Mouse (Mus musculus) ES-Bruce4 (cell line): Measurements from ENCODE around the gene Lamtor2. TPM values are rescaled to one million over a fixed set of nuclear protein-coding genes. Genes with fewer than 3 reads are reported as not detected.

ENCODE experiments used
- H3K27ac ChIP-seq: 2 replicates; pipeline ENCODE4 v1.5.1; 2012; ENCODE audit warnings: low read length, inconsistent platforms; ENCODE audit not compliant: insufficient read depth
- H3K27me3 ChIP-seq: 2 replicates; pipeline ENCODE4 v1.6.1; 2012; ENCODE audit warnings: mild to moderate bottlenecking, low read length, inconsistent platforms; ENCODE audit not compliant: control insufficient read depth, poor library complexity, insufficient read depth, severe bottlenecking
- H3K36me3 ChIP-seq: 2 replicates; pipeline ENCODE4 v1.6.1; 2012; ENCODE audit warnings: inconsistent platforms, mild to moderate bottlenecking, low read length, moderate library complexity; ENCODE audit not compliant: control insufficient read depth, poor library complexity, insufficient read depth, severe bottlenecking
- H3K4me1 ChIP-seq: one replicate; pipeline ENCODE4 v1.8.1; 2011; ENCODE audit warnings: low read length; ENCODE audit not compliant: control insufficient read depth, insufficient read depth
- H3K4me3 ChIP-seq: 2 replicates; pipeline ENCODE4 v1.5.1; 2011; ENCODE audit warnings: low read depth, mild to moderate bottlenecking, low read length
- H3K9ac ChIP-seq: 2 replicates; pipeline ENCODE4 v1.6.1; 2012; ENCODE audit warnings: low read depth, mild to moderate bottlenecking, inconsistent platforms; ENCODE audit not compliant: poor library complexity, severe bottlenecking
- H3K9me3 ChIP-seq: replicated peaks from 2 replicates; pipeline ENCODE4 v1.6.1; 2012; ENCODE audit warnings: mild to moderate bottlenecking, low read length, inconsistent platforms; ENCODE audit not compliant: control insufficient read depth, poor library complexity, insufficient read depth, severe bottlenecking
- CTCF ChIP-seq: IDR thresholded peaks from one replicate; pipeline ENCODE4 v1.8.1; 2011; ENCODE audit warnings: low read depth, low read length
- EP300 ChIP-seq: IDR thresholded peaks from 2 replicates; pipeline ENCODE4 v1.6.1; 2011; ENCODE audit warnings: low read depth, low read length; ENCODE audit not compliant: insufficient read depth
- POLR2A ChIP-seq: IDR thresholded peaks from one replicate; pipeline ENCODE4 v1.8.1; 2011; ENCODE audit warnings: low read length; ENCODE audit not compliant: insufficient read depth
- polyA plus RNA-seq: library from polyadenylated mRNA; stranded (reverse); fragments of >200 nt; gene quantifications from 2 replicates; pipeline ENCODE4 v1.2.4, GENCODE M21; 2011; ENCODE audit warnings: low read depth; ENCODE audit not compliant: missing spikeins, insufficient read depth, insufficient read length

The Lamtor2 gene
- polyA plus RNA-seq, 1 experiment: 151 TPM

- Histone ChIP-seq H3K4me3 (no peak overlapping the region), H3K36me3 (peaks cover 18% of the 10 kb centered on the region), H3K9me3 (no peaks in the 10 kb centered on the region), H3K27me3 (no peaks in the 10 kb centered on the region), H3K4me1 (peaks cover 4% of the 10 kb centered on the region), H3K27ac (no peak overlapping the region), H3K9ac (0 out of 2 replicates have a peak overlapping the region, but pooled peaks have one; percentile 84)
- TF ChIP-seq POLR2A (no peak), EP300 (no peak), CTCF (no peak)
Observed at GRCm38 (mm10) chr3:88528646-88529045, 24.2 kb downstream of the Lamtor2 start.

DNA sequence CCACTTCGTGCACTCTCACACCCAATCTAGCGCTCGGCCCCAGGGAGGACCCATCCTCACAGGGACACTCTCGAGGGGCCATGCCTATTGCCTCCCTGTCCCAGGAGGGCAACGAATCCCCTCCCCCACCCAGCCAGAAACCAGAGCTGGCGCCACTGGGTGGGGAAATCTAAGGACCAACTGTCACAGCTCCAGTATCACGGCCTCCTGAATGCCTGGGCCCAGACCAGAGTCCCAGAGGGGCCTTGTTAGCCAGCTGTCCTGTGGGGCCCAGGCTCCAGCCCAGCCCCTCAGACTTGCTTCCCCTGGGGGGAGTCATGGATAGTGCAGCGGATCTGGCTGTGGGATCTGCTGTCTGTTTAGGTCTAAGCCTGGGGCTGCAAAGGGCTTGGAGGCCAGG lies 25.3 kb downstream of the Lamtor2 start:
- H3K4me1 ChIP-seq: peaks cover 4% of the 10 kb centered on the region
- peaks cover 18% of the 10 kb centered on the region for H3K36me3 ChIP-seq
- no peaks in the 10 kb centered on the region for H3K27me3 ChIP-seq
- TF ChIP-seq POLR2A: no peak
- TF ChIP-seq EP300: no peak
- TF ChIP-seq CTCF: no peak
- peak overlapping the region; percentile 3; the same call in 1 of the 2 replicates for H3K9ac ChIP-seq
- H3K4me3 ChIP-seq: 0 out of 2 replicates have a peak overlapping the region, but pooled peaks have one; percentile 5
- no peak overlapping the region for H3K27ac ChIP-seq
- H3K9me3 ChIP-seq: no peaks in the 10 kb centered on the region

GRCm38 (mm10) chr3:88526157-88527131 lies 26.4 kb downstream of the Lamtor2 start:
- 0 out of 2 replicates have a peak overlapping the region, but pooled peaks have one; percentile 31 for H3K4me3 ChIP-seq
- H3K27me3 ChIP-seq: no peaks in the 10 kb centered on the region
- no peaks in the 10 kb centered on the region for H3K9me3 ChIP-seq
- H3K4me1 ChIP-seq: peaks cover 4% of the 10 kb centered on the region
- H3K36me3 ChIP-seq: peaks cover 18% of the 10 kb centered on the region
- H3K27ac ChIP-seq: no peak overlapping the region
- H3K9ac ChIP-seq: 0 out of 2 replicates have a peak overlapping the region, but pooled peaks have one; percentile 36
- TF ChIP-seq EP300: 0 out of 2 replicates have a peak, but pooled peaks have one; percentile 33
- TF ChIP-seq CTCF: peak; percentile 100
- no peak for TF ChIP-seq POLR2A

- Histone ChIP-seq H3K9ac (no peak overlapping the region), H3K9me3 (no peaks in the 10 kb centered on the region), H3K27me3 (no peaks in the 10 kb centered on the region), H3K4me1 (peaks cover 4% of the 10 kb centered on the region), H3K4me3 (no peak overlapping the region), H3K27ac (no peak overlapping the region), H3K36me3 (peaks cover 18% of the 10 kb centered on the region)
- TF ChIP-seq POLR2A: no peak
- TF ChIP-seq EP300: no peak
- no peak for TF ChIP-seq CTCF
Observed at GRCm38 (mm10) chr3:88525021-88525420, 27.9 kb downstream of the Lamtor2 start.

DNA sequence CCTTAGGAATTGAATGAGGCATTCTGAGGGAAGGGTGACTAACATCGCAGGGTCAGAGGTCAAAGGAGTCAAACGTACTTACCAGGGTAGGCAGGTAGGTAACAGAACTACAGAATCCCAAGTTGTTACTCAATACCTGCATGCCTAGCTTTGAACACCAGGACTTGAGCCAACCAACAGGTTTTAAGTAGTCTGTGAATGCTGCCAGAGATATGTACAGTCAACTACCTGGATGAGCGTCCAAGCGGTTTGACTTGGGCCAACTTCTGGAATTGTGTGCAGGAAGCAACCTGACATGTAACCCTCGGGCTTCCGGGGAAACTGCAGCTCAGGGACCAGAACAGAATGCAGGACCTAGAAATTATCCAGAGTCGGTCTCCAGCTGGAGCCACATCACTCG lies 29.8 kb downstream of the Lamtor2 start:
- no peak overlapping the region for H3K27ac ChIP-seq
- no peak for TF ChIP-seq EP300
- no peaks in the 10 kb centered on the region for H3K4me1 ChIP-seq
- H3K9me3 ChIP-seq: no peaks in the 10 kb centered on the region
- H3K27me3 ChIP-seq: no peaks in the 10 kb centered on the region
- no peak overlapping the region for H3K4me3 ChIP-seq
- no peak overlapping the region for H3K9ac ChIP-seq
- peaks cover 18% of the 10 kb centered on the region for H3K36me3 ChIP-seq

DNA sequence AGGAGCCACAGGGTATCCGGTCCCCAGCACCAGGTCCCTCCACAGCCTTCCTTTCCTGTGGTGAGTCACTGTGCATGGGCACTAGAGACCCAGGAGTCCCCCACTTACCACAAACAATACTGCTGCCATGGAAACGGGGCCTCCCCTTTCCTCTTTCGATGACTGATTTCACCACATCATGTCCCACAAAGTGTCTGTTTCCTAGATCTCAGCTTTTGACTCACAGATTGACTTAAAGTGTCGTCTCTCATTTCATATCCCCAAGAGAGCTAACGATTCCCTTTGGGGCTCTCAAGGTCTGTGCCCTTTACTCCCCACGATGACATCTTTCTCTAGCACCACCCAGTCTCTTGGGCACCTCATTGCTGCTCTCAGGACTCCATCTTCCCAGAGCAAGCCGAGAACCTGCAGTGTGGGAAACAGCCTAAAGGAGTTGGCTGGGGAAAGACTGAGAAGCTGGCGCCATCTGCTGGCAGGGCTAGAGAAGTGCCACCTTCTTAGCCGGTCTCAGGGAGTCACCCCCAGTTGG lies 31.0 kb downstream of the Lamtor2 start:
- Histone ChIP-seq H3K27me3 (no peaks in the 10 kb centered on the region), H3K4me1 (no peaks in the 10 kb centered on the region), H3K4me3 (no peak overlapping the region), H3K9me3 (no peaks in the 10 kb centered on the region), H3K9ac (no peak overlapping the region), H3K36me3 (peaks cover 18% of the 10 kb centered on the region), H3K27ac (no peak overlapping the region)
- TF ChIP-seq POLR2A (no peak), CTCF (peak; percentile 95)
